Mouse (Mus musculus) ES-Bruce4 (cell line): Measurements from ENCODE around the gene Hmx2.

ENCODE experiments used
- CTCF ChIP-seq: IDR thresholded peaks from one replicate; pipeline ENCODE4 v1.8.1; 2011; ENCODE audit warnings: low read depth, low read length
- EP300 ChIP-seq: IDR thresholded peaks from 2 replicates; pipeline ENCODE4 v1.6.1; 2011; ENCODE audit warnings: low read depth, low read length; ENCODE audit not compliant: insufficient read depth

- no peak for TF ChIP-seq CTCF
- no peak for TF ChIP-seq EP300
Measured at GRCm38 (mm10) chr7:131544871-131545270, 3.7 kb upstream of the Hmx2 start.
